Mouse (Mus musculus): Measurements from ENCODE around the gene Slc16a9. TPM values are rescaled to one million over a fixed set of nuclear protein-coding genes. Genes with fewer than 3 reads are reported as not detected.

Slc16a9 gene
- polyA plus RNA-seq, 1 experiment from 2014 or later: 1.6 TPM

GRCm38 (mm10) chr10:70255601-70256210, 10.8 kb downstream of the Slc16a9 start:
- Histone ChIP-seq H3K4me2 (no peak overlapping the region), H3K27me3 (no peaks in the 10 kb centered on the region), H3K4me3 (no peak overlapping the region), H3K4me1 (replicated peaks) (no peaks in the 10 kb centered on the region), H3K36me3 (no peaks in the 10 kb centered on the region), H3K9ac (no peak overlapping the region), H3K9me3 (no peaks in the 10 kb centered on the region), H3K27ac (no peak overlapping the region)
- 89% methylated on average over 15 of the region's 15 CpGs for WGBS
- ATAC-seq (ENCODE audit: low FRiP score): no peak

GRCm38 (mm10) chr10:70257029-70257428, 12.1 kb downstream of the Slc16a9 start:
- Histone ChIP-seq H3K4me3 (no peak overlapping the region), H3K9me3 (no peaks in the 10 kb centered on the region), H3K27ac (no peak overlapping the region), H3K9ac (no peak overlapping the region), H3K36me3 (no peaks in the 10 kb centered on the region), H3K4me2 (no peak overlapping the region), H3K4me1 (replicated peaks) (no peaks in the 10 kb centered on the region), H3K27me3 (no peaks in the 10 kb centered on the region)
- ATAC-seq (ENCODE audit: low FRiP score): no peak
- 87% methylated on average over 4 of the region's 4 CpGs for WGBS

DNA sequence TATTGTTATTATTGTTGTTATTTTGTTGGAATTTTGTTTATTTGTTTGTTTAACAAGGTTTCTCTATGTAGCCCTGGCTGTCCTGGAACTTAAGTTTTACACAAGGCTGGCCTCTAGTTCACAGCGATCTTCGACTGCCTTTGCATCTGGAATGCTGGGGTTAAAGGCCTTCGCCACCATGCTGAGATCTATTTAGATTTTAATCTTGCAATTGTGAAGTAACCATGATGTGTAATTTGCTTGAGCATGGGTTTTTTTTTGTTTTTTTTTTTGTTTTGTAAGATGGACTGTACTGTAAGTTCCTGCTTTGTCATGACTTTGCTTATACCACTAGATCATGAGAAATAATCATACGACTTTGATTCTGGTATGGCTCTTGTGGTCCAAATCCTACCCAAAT, 16.0 kb downstream of the Slc16a9 start:
- Histone ChIP-seq H3K9ac (no peak overlapping the region), H3K36me3 (no peaks in the 10 kb centered on the region), H3K27me3 (no peaks in the 10 kb centered on the region), H3K4me1 (replicated peaks) (no peaks in the 10 kb centered on the region), H3K9me3 (no peaks in the 10 kb centered on the region), H3K27ac (no peak overlapping the region), H3K4me2 (no peak overlapping the region), H3K4me3 (no peak overlapping the region)
- WGBS: 60% methylated on average over 4 of the region's 4 CpGs
- no peak for ATAC-seq (ENCODE audit: low FRiP score)

DNA sequence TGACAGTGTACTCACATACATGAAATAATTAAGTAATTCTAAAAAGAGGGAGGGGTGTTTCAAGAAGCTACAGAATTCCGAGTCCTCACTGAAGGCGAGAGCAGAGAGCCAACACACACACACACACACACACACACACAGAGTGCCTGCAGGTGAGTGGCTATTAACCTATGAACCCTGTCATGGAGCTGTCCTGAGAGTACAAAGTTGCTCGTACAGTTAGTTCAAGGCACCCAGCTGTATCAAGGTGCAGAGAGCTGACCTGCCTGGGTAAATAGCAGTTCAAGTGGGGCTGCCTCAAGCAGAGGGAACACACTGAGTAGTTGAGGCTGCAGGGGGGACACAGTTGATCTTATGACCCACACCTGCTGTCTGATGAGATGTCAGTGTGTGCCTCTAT, 17.2 kb downstream of the Slc16a9 start:
- 85% methylated on average over 3 of the region's 3 CpGs for WGBS
- Histone ChIP-seq H3K4me1 (replicated peaks) (no peaks in the 10 kb centered on the region), H3K4me2 (no peak overlapping the region), H3K36me3 (no peaks in the 10 kb centered on the region), H3K4me3 (no peak overlapping the region), H3K27me3 (no peaks in the 10 kb centered on the region), H3K9me3 (no peaks in the 10 kb centered on the region), H3K27ac (no peak overlapping the region), H3K9ac (no peak overlapping the region)
- ATAC-seq (ENCODE audit: low FRiP score): no peak

DNA sequence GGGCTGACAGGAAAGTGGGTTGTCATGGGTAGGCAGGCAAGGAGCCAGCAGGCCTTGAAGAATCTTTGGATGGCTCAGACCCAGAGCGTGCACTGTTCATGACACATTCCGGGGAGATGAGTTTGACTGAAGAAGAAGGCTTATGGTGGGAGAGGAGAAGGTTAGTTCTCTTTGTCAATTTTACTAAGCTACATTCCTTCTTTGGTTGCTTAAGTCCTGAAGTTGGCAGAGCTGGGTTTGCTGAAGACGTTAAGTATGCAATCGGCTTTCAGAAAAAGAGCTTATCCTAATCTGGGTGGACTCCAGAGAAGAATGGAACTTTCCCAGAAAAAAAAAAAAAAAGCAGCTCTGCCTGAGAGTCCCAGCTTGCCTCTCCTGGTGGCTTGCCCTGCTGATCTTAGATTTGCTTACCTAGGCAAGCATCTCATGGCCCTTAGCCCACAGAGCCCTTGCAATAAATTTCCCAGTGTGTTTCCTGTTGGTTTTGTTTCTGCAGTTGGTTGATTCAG, 18.8 kb downstream of the Slc16a9 start:
- H3K27ac ChIP-seq: no peak overlapping the region
- no peaks in the 10 kb centered on the region for H3K36me3 ChIP-seq
- no peaks in the 10 kb centered on the region for H3K27me3 ChIP-seq
- no peak overlapping the region for H3K4me2 ChIP-seq
- H3K4me1 ChIP-seq (replicated peaks): no peaks in the 10 kb centered on the region
- H3K9me3 ChIP-seq: no peaks in the 10 kb centered on the region
- H3K4me3 ChIP-seq: no peak overlapping the region
- no peak for ATAC-seq (ENCODE audit: low FRiP score)
- H3K9ac ChIP-seq: no peak overlapping the region
- WGBS: 89% methylated on average over 4 of the region's 4 CpGs

DNA sequence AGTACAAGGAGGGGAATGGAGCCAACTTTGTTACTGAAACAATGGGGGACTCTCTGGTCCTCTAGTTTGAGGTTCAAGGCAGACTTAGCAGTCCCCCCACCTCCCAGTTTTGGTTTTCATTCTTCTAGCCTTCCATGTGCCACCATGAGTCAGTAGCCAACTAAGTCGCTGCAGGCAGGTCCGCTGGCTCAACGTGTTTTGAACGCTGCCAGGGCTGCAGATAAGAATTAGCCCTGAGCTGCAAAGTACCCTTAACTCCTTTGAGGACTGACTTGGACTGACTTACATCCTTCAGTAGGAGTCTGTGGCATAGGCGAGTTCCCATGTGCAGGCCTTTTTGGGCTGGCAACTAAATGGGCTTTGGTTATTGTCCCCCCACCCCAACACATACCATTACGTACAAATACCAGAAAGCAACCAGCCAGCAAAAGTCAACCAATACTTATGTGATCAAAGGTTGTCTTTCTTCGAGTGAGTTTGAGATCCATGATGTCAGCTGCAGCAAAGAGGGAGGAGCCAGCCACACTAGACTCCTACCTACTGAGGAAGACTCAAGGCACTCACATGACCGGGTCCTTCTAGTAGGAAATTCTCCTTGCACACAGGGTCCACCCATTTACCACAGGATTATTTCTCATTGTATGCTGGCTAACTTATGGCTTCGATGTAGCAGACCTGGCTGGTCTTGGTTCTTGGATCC, 19.6 kb downstream of the Slc16a9 start:
- H3K9me3 ChIP-seq: no peaks in the 10 kb centered on the region
- 85% methylated on average over 9 of the region's 9 CpGs for WGBS
- H3K27me3 ChIP-seq: no peaks in the 10 kb centered on the region
- H3K4me1 ChIP-seq (replicated peaks): no peaks in the 10 kb centered on the region
- no peaks in the 10 kb centered on the region for H3K36me3 ChIP-seq
- no peak overlapping the region for H3K9ac ChIP-seq
- no peak overlapping the region for H3K4me3 ChIP-seq
- no peak overlapping the region for H3K27ac ChIP-seq
- no peak for ATAC-seq (ENCODE audit: low FRiP score)
- H3K4me2 ChIP-seq: no peak overlapping the region

DNA sequence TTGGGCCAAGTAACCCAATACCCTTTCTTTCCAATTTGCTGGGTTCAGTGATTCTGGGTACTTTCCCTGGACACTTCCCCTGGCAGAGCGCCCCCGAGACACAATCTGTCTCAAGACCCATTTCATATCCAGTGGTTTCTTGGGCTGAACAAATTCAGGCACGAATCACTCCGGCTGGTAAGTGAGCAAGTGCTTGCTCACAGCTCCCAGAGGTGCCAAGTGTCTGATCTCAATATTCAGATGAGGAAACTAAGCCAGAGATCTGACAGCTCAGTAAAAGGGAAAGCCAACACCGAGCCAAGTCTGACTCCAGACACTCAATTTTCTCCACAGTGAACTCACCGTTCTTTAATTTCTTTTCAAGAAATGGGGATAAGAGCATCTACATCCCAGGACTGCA, 21.6 kb downstream of the Slc16a9 start:
- H3K27me3 ChIP-seq: no peaks in the 10 kb centered on the region
- H3K4me3 ChIP-seq: no peak overlapping the region
- no peaks in the 10 kb centered on the region for H3K36me3 ChIP-seq
- H3K9me3 ChIP-seq: no peaks in the 10 kb centered on the region
- no peak overlapping the region for H3K27ac ChIP-seq
- no peak overlapping the region for H3K4me2 ChIP-seq
- no peak overlapping the region for H3K9ac ChIP-seq
- H3K4me1 ChIP-seq (replicated peaks): no peaks in the 10 kb centered on the region
- no peak for ATAC-seq (ENCODE audit: low FRiP score)
- 92% methylated on average over 6 of the region's 6 CpGs for WGBS

DNA sequence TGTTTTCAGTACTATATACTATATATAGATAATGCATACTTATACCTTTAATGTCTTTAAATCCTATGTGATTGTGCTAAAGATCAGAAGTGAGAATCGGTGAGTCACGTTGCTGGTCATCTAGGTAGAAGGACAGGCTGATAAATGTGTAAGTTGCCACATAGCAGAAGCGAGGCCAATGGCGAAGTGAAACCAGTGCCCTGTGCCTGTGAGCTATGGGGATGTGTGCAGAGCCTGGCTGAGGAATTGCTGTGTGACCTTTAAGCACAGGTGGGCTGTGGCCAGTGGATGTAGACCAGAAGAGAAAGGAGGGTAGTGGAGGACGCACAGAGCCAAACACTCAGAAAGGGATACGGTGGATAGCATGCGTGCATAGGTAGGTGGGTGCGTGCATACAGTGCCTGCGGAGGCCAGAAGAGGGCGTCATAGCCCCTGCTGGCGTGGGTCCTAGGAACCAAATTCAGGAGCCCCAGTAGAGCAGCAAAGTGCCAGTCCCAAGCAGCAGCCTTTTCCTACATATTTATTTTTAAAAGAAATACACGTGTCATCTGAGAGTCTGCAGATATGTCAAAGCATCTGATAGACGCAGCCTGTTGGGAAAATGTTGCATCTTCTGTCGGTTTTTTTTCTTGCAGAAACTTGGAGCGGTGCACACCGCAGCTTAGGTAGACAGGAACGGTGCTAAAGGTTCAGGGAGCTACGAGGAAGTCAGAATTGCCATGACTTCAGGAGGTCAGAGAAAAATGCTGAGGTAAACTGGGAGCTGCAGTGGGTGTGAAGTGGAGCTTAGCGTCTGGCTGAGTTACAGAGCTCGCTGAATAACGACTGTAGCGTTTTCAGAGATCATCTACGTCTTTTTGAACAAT, 23.9 kb downstream of the Slc16a9 start:
- no peak overlapping the region for H3K4me2 ChIP-seq
- H3K27me3 ChIP-seq: no peaks in the 10 kb centered on the region
- no peak overlapping the region for H3K27ac ChIP-seq
- WGBS: 80% methylated on average over 23 of the region's 23 CpGs
- no peak for ATAC-seq (ENCODE audit: low FRiP score)
- no peak overlapping the region for H3K4me3 ChIP-seq
- no peak overlapping the region for H3K9ac ChIP-seq
- no peaks in the 10 kb centered on the region for H3K9me3 ChIP-seq
- H3K4me1 ChIP-seq (replicated peaks): no peaks in the 10 kb centered on the region
- no peaks in the 10 kb centered on the region for H3K36me3 ChIP-seq

- Histone ChIP-seq H3K4me3 (no peak overlapping the region), H3K4me1 (replicated peaks) (no peaks in the 10 kb centered on the region), H3K27me3 (no peaks in the 10 kb centered on the region), H3K9me3 (no peaks in the 10 kb centered on the region), H3K36me3 (no peaks in the 10 kb centered on the region), H3K9ac (no peak overlapping the region), H3K4me2 (no peak overlapping the region), H3K27ac (no peak overlapping the region)
- 83% methylated on average over 2 of the region's 2 CpGs for WGBS
- no peak for ATAC-seq (ENCODE audit: low FRiP score)
Measured at GRCm38 (mm10) chr10:70269447-70269787, 24.5 kb downstream of the Slc16a9 start.

- H3K36me3 ChIP-seq: no peaks in the 10 kb centered on the region
- no peaks in the 10 kb centered on the region for H3K4me1 ChIP-seq (replicated peaks)
- no peaks in the 10 kb centered on the region for H3K9me3 ChIP-seq
- H3K4me3 ChIP-seq: no peak overlapping the region
- H3K27me3 ChIP-seq: no peaks in the 10 kb centered on the region
- no peak for ATAC-seq (ENCODE audit: low FRiP score)
- H3K27ac ChIP-seq: no peak overlapping the region
- 54% methylated on average over 1 of the region's 1 CpGs for WGBS
- no peak overlapping the region for H3K9ac ChIP-seq
- no peak overlapping the region for H3K4me2 ChIP-seq
Measured at GRCm38 (mm10) chr10:70276678-70277077, 31.8 kb downstream of the Slc16a9 start.

DNA sequence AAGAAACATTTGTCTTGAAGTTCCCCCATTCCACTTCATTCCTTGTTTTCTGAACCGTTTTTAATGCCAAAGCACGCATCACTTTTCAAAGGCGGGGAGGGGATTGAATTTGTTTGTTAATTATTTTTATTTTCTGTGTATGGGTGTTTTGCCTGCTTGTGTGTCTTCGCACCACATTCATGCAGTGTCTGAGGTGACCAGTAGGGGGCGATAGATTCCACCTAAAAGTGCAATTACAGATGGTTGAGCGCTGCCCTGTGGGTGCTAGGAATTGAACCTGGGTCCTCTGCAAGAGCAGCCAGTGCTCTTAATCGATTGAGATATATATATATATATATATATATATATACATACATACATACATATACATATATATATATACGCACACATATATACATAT, 34.4 kb downstream of the Slc16a9 start:
- H3K27me3 ChIP-seq: no peaks in the 10 kb centered on the region
- H3K9ac ChIP-seq: no peak overlapping the region
- no peaks in the 10 kb centered on the region for H3K4me1 ChIP-seq (replicated peaks)
- no peak overlapping the region for H3K4me2 ChIP-seq
- no peak overlapping the region for H3K27ac ChIP-seq
- WGBS: 78% methylated on average over 8 of the region's 8 CpGs
- ATAC-seq (ENCODE audit: low FRiP score): no peak
- H3K4me3 ChIP-seq: no peak overlapping the region
- H3K9me3 ChIP-seq: no peaks in the 10 kb centered on the region
- no peaks in the 10 kb centered on the region for H3K36me3 ChIP-seq

GRCm38 (mm10) chr10:70287825-70288235, 42.9 kb downstream of the Slc16a9 start:
- Histone ChIP-seq H3K4me1 (replicated peaks) (peaks cover 29% of the 10 kb centered on the region), H3K36me3 (no peaks in the 10 kb centered on the region), H3K4me2 (no peak overlapping the region), H3K27ac (peak overlapping the region; percentile 48), H3K9ac (no peak overlapping the region), H3K27me3 (no peaks in the 10 kb centered on the region), H3K9me3 (peaks cover 4% of the 10 kb centered on the region), H3K4me3 (no peak overlapping the region)
- 40% methylated on average over 9 of the region's 9 CpGs for WGBS
- 0 out of 2 replicates have a peak, but pooled peaks have one; percentile 16 for ATAC-seq (ENCODE audit: low FRiP score)

Data from hindbrain, embryonic 13.5 days (tissue).